Mouse (Mus musculus): Measurements from ENCODE around the gene Zfp52. TPM values are rescaled to one million over a fixed set of nuclear protein-coding genes. Genes with fewer than 3 reads are reported as not detected.

The Zfp52 gene
- polyA plus RNA-seq (2016; fragmentation: Nextera tagmentation; extraction: Ambion mirVana) = 4.8 and 4.9 TPM in 2 replicates

GRCm38 (mm10) chr17:21535096-21536001 is at the start of gene Zfp52:
TSS of gene Zfp52 (plus strand) at chr17:21535539.
- H3K4me3 ChIP-seq = peak within 1 kb of the TSS; percentile 53
- no peaks in the 10 kb centered on the region for H3K27me3 ChIP-seq
- H3K4me1 ChIP-seq = peaks cover 11% of the 10 kb centered on the region; the same call in 1 of the 2 replicates
- no peaks in the 10 kb centered on the region for H3K36me3 ChIP-seq
- 3% methylated on average over 21 of the region's 21 CpGs for WGBS
- peak within 1 kb of the TSS; percentile 57 for H3K4me2 ChIP-seq (replicated peaks)
- ATAC-seq (ENCODE audit: insufficient number of reproducible peaks, insufficient read depth, low FRiP score, low TSS enrichment) = peak; percentile 64
- H3K9me3 ChIP-seq = no peaks in the 10 kb centered on the region
- H3K9ac ChIP-seq = peak within 1 kb of the TSS; percentile 47
- peak within 1 kb of the TSS; percentile 37; the same call in 1 of the 2 replicates for H3K27ac ChIP-seq

- WGBS = 2% methylated on average over 34 of the region's 34 CpGs
- Histone ChIP-seq H3K4me3 (peak within 1 kb of the TSS; percentile 83), H3K27ac (peak within 1 kb of the TSS; percentile 65; the same call in 1 of the 2 replicates), H3K36me3 (no peaks in the 10 kb centered on the region), H3K4me2 (replicated peaks) (peak within 1 kb of the TSS; percentile 66), H3K4me1 (no peaks in the 10 kb centered on the region), H3K9ac (peak within 1 kb of the TSS; percentile 81), H3K9me3 (no peaks in the 10 kb centered on the region), H3K27me3 (no peaks in the 10 kb centered on the region)
- peak; percentile 100 for ATAC-seq (ENCODE audit: insufficient number of reproducible peaks, insufficient read depth, low FRiP score, low TSS enrichment)
Observed at GRCm38 (mm10) chr17:21488760-21489499, 46.4 kb upstream of the Zfp52 start, which contains the start of gene Zfp53. TSS of gene Zfp53 (plus strand) at chr17:21488998.

GRCm38 (mm10) chr17:21489500-21490001 is 45.8 kb upstream of the Zfp52 start:
- Histone ChIP-seq H3K4me3 (peak overlapping the region; percentile 83), H3K9ac (peak overlapping the region; percentile 81), H3K9me3 (no peaks in the 10 kb centered on the region), H3K36me3 (no peaks in the 10 kb centered on the region), H3K4me1 (no peaks in the 10 kb centered on the region), H3K27ac (no peak overlapping the region), H3K27me3 (no peaks in the 10 kb centered on the region), H3K4me2 (replicated peaks) (peak overlapping the region; percentile 66)
- 17% methylated on average over 8 of the region's 8 CpGs for WGBS
- ATAC-seq (ENCODE audit: insufficient number of reproducible peaks, insufficient read depth, low FRiP score, low TSS enrichment) = no peak

- Histone ChIP-seq H3K36me3 (0 out of 2 replicates have a peak, but pooled peaks cover 8% of the 10 kb centered on the region), H3K4me1 (no peaks in the 10 kb centered on the region), H3K4me2 (replicated peaks) (no peak overlapping the region), H3K9ac (no peak overlapping the region), H3K27ac (no peak overlapping the region), H3K27me3 (no peaks in the 10 kb centered on the region), H3K9me3 (no peaks in the 10 kb centered on the region), H3K4me3 (no peak overlapping the region)
- no peak for ATAC-seq (ENCODE audit: insufficient number of reproducible peaks, insufficient read depth, low FRiP score, low TSS enrichment)
- 76% methylated on average over 1 of the region's 1 CpGs for WGBS
Observed at GRCm38 (mm10) chr17:21501365-21501764, 34.0 kb upstream of the Zfp52 start.

- Histone ChIP-seq H3K27ac (no peak overlapping the region), H3K4me3 (no peak overlapping the region), H3K4me1 (no peaks in the 10 kb centered on the region), H3K27me3 (no peaks in the 10 kb centered on the region), H3K9me3 (no peaks in the 10 kb centered on the region), H3K4me2 (replicated peaks) (no peak overlapping the region), H3K9ac (no peak overlapping the region), H3K36me3 (peaks cover 17% of the 10 kb centered on the region)
- no peak for ATAC-seq (ENCODE audit: insufficient number of reproducible peaks, insufficient read depth, low FRiP score, low TSS enrichment)
- WGBS = 98% methylated on average over 1 of the region's 1 CpGs
Observed at GRCm38 (mm10) chr17:21504524-21504923, 30.8 kb upstream of the Zfp52 start.

- H3K27me3 ChIP-seq = no peaks in the 10 kb centered on the region
- H3K9me3 ChIP-seq = no peaks in the 10 kb centered on the region
- no peak for ATAC-seq (ENCODE audit: insufficient number of reproducible peaks, insufficient read depth, low FRiP score, low TSS enrichment)
- no peak overlapping the region for H3K4me2 ChIP-seq (replicated peaks)
- no peak overlapping the region for H3K4me3 ChIP-seq
- 96% methylated on average over 3 of the region's 3 CpGs for WGBS
- H3K36me3 ChIP-seq = peaks cover 17% of the 10 kb centered on the region
- no peak overlapping the region for H3K9ac ChIP-seq
- no peak overlapping the region for H3K27ac ChIP-seq
- no peaks in the 10 kb centered on the region for H3K4me1 ChIP-seq
Observed at GRCm38 (mm10) chr17:21506258-21506657, 29.1 kb upstream of the Zfp52 start.

GRCm38 (mm10) chr17:21509756-21510155 is 25.6 kb upstream of the Zfp52 start:
- Histone ChIP-seq H3K36me3 (peaks cover 17% of the 10 kb centered on the region), H3K9me3 (no peaks in the 10 kb centered on the region), H3K9ac (no peak overlapping the region), H3K4me3 (no peak overlapping the region), H3K4me1 (no peaks in the 10 kb centered on the region), H3K27ac (no peak overlapping the region), H3K4me2 (replicated peaks) (no peak overlapping the region), H3K27me3 (no peaks in the 10 kb centered on the region)
- no peak for ATAC-seq (ENCODE audit: insufficient number of reproducible peaks, insufficient read depth, low FRiP score, low TSS enrichment)

GRCm38 (mm10) chr17:21515403-21516105 is 19.8 kb upstream of the Zfp52 start:
- Histone ChIP-seq H3K9ac (peak overlapping the region; percentile 62; the same call in 1 of the 2 replicates), H3K4me2 (replicated peaks) (peak overlapping the region; percentile 76), H3K27ac (no peak overlapping the region), H3K4me1 (no peaks in the 10 kb centered on the region), H3K9me3 (no peaks in the 10 kb centered on the region), H3K36me3 (no peaks in the 10 kb centered on the region), H3K4me3 (peak overlapping the region; percentile 46), H3K27me3 (no peaks in the 10 kb centered on the region)
- no peak for ATAC-seq (ENCODE audit: insufficient number of reproducible peaks, insufficient read depth, low FRiP score, low TSS enrichment)
- WGBS = 2% methylated on average over 8 of the region's 8 CpGs

- Histone ChIP-seq H3K4me1 (no peaks in the 10 kb centered on the region), H3K27ac (peak overlapping the region; percentile 93), H3K9ac (peak overlapping the region; percentile 62), H3K4me3 (peak overlapping the region; percentile 46), H3K27me3 (no peaks in the 10 kb centered on the region), H3K4me2 (replicated peaks) (peak overlapping the region; percentile 76), H3K36me3 (no peaks in the 10 kb centered on the region), H3K9me3 (no peaks in the 10 kb centered on the region)
- peak; percentile 88 for ATAC-seq (ENCODE audit: insufficient number of reproducible peaks, insufficient read depth, low FRiP score, low TSS enrichment)
- under 1% methylated on average over 37 of the region's 37 CpGs for WGBS
Observed at GRCm38 (mm10) chr17:21516201-21517129, 18.9 kb upstream of the Zfp52 start.

GRCm38 (mm10) chr17:21517130-21517671 is 18.1 kb upstream of the Zfp52 start:
- Histone ChIP-seq H3K4me2 (replicated peaks) (peak overlapping the region; percentile 76), H3K4me1 (no peaks in the 10 kb centered on the region)

More at GRCm38 (mm10) chr17:21517130-21517671, 18.1 kb upstream of the Zfp52 start:
- no peak for ATAC-seq (ENCODE audit: insufficient number of reproducible peaks, insufficient read depth, low FRiP score, low TSS enrichment)
- 36% methylated on average over 4 of the region's 4 CpGs for WGBS
- Histone ChIP-seq H3K27ac (peak overlapping the region; percentile 93), H3K4me3 (peak overlapping the region; percentile 46), H3K9ac (peak overlapping the region; percentile 62; the same call in 1 of the 2 replicates), H3K36me3 (no peaks in the 10 kb centered on the region), H3K9me3 (no peaks in the 10 kb centered on the region), H3K27me3 (no peaks in the 10 kb centered on the region)
